Mouse (Mus musculus): Measurements from ENCODE around the gene Dusp16.

Dusp16 gene

DNA sequence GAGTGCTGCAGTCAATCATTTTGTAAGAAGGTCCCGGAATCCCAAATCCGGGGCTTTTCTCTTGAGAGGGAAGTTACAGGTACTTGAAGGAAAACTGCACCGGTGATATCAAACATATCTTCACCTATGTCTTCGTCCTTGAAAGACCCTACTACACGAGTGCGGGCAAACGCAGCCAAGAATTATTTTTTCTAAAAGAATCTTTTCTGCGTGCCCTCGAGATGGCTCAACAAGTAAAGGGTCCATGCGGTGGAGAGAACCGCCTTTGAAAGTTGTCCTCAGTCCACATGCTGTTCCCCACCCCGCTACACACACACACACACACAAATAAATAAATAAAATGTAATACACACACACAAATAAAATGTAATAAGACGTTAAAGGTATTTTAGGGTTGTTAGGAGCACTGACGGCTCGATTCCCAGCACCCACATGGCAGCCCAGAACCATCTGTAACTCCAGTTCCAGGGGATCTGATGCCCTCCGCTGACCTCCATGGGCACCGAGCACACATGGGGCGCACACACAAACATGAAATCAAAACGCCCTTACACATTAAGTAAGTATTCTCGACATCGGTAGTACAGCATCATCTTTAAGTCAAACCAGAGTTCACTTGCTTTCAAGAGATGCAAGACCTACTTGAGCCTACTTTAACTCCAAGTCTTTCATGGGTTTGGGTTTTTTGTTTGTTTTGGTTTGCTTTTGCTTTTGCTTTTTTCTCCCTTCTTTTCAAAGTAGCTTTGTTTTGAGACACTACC is 801 bp upstream of the Dusp16 start:
- DNase-seq (ENCODE audit: extremely low spot score, low read depth, low spot score), result no peak

DNA sequence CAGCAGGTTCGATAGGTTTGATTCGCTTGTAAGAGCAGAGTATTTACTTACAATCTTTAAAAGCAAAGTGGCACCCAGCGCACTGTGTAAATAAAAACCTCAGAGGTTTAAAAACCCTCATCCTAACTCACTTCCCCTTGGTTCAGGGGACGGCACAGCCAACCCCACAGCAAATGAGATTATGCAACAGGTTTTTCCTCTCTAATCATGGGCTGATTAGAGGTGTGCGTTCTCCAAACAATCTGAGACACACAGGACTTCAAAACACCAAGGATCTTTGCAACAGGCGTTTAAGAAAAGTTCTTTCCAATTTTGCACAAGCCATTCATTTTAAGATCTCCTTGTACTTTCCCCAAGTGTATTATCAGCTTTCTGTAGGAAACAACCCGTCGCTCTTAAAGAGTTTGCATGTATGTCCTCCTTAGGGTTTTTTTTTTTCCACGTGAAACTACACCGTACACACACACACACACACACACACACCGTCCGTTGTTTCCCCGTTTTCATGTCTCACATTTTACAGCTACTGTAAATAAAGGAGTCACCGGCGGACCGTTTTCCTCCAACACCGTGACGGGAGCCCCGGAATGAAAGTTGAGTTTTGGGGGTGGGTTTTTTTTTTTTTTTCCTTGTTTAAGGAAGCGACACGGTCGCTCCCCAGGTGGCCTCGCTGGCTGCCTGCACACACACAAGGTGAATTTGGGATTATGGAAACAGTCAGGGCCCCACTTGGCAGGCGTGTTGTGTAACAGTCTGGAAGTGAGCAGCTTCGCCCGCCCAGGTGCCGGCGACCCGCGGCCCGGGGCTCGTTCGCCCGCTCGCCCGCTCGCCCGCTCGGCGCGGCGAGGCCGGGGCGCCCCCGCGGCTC is 940 bp downstream of the Dusp16 start:
- DNase-seq (ENCODE audit: extremely low spot score, low read depth, low spot score), result no peak

DNA sequence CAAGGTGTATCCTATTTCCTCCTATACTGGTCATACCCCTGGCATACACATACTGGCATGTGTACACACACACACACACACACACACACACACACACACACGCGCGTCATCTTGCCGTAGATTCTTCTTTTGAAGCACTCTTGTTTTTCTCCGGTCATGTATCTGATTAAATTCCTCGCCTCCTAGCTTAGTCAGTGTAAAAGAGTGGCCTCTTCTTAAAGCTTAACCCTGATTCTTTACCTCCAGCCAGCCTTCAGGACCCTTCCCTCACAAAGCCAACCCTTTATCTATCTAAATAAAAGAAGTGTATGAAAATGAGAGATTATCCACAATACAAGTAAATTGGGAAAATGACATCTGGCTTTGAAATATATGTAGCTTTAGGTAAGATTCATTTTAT is 3.3 kb downstream of the Dusp16 start:
- no peak for DNase-seq (ENCODE audit: extremely low spot score, low read depth, low spot score)

DNA sequence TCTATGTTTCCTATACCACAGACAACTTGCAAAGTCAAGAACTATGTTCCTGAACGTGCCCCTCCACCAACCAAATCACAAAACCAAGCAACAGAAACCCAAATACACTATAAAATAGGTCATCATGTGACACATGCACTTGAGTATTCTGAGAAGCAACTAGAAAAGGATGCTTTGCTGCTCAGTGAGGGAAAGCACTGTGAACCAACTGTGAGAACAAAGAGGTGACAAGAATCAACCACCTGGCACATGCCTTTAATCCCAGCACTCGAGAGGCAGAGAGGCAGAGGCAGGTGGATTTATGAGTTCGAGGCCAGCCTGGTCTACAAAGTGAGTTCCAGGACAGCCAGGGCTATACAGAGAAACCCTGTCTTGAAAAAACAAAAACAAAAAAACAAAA is 6.0 kb downstream of the Dusp16 start:
- no peak for DNase-seq (ENCODE audit: extremely low spot score, low read depth, low spot score)

DNA sequence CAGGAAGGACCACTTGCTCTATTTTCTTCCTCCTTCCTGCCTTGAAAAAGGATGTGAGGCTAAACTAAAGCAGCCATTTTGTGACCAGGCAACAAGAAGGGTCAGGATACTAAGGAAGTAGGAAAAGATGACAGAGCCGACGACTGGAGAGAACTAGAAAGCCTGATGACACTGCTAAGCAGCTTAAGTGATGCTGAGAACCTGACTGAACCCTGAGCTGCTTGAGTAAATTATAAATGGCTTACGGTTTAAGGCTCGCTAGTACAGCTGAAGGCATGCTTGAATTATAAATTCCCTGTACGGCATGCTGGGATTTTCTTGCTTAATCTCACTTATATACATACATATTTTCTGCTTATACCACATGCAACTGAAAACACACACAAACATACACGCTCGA is 9.5 kb downstream of the Dusp16 start:
- no peak for DNase-seq (ENCODE audit: extremely low spot score, low read depth, low spot score)

DNA sequence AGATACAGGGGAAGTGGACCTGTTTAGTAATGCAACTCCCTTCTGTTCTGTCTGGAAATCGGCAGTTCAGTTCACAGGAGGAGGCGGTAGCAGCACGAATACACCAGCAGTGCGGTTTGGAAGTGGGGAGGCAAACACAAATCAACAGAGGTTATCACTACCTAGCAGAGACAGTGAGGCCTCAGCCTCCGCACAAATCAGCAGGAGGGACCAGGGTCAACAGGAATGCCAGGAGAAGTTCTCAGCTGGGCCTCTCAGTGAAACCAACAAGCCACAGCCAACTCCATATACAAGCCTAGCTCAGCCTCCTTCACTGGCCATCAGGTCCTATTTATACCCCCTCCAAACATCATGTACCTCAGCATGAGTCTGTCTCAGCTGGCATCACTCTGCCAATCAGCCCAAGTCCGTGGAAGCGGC is 10.9 kb downstream of the Dusp16 start:
- DNase-seq (ENCODE audit: extremely low spot score, low read depth, low spot score), result no peak

DNA sequence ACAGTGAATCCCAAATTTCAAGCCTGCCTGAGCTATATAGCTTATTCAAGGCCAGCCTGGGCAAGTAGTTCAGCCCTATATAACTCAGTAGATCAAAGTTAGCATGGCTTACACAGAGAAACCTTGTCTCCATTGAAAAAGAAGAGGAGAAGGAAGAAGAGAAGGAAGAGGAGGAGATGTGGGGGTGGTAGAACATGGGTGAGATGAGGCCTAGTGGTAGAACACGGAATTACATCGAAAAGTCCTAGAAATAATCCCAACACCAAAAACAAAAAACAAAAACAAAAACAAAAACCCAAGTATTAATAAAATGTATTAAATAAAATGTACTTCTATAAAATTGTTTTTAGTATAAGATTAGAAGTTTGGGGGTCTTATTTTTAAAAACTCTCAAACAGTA is 12.4 kb downstream of the Dusp16 start:
- DNase-seq (ENCODE audit: extremely low spot score, low read depth, low spot score), result no peak

DNA sequence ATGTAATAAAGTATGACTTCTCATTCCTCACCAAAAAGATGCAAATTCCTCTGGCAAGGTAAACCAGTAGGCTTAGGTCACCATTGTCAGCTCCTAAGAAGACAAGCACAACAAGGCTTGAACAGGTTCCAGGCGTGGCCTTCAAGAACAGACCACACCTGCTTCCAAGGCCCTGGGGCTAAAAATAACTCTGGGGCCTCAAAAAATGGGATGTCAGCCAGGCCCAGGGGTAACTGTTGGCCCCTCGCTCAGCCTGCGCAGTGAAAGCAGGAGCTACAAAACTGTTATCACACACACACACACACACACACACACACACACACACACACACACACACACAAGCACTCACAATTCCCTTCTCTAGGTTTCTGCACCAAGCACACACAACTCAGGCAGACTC is 18.5 kb downstream of the Dusp16 start:
- no peak for DNase-seq (ENCODE audit: extremely low spot score, low read depth, low spot score)

DNA sequence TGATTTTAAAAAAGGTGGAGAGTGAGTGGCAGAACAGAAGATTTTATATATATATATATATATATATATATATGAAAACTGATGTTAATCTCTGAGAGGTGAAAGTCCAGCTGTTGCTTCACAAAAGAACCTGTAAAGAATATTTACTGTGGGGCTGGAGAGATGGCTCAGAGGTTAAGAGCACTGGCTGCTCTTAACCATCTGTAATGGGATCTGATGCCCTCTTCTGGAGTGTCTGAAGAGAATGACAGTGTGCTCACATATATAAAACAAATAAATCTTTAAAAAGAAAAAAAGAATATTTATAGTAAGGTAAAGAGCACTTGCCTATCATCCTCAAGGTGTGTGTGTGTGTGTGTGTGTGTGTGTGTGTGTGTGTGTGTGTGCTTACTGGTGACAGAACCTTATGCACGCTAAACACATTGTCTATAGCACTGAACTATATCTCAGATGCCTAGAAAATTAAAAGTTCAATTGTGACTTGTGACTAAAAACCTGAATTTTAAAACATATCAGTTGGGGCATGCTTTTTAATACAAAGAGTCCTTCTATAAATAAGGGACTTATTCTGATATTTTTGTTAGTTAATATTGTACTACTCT is 19.0 kb downstream of the Dusp16 start:
- DNase-seq (ENCODE audit: extremely low spot score, low read depth, low spot score), result no peak

DNA sequence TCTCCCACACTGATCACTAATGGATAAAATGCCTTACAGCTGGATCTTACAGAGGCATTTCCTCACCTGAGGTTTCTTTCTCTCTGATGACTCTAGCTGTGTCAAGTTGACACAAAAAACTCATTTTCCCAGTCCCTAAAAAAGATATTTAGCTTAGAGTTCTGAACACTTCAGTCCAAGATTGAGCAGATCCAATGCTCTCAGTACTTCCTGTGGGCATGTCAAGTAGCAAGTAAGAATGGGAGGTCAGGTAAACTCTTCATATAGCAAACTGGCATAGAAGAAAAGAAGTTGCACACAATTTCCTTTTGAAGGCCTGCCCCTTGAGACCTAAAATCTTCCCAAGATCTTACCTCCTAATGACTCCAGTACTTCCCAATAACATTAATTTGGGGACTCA is 22.1 kb downstream of the Dusp16 start:
- no peak for DNase-seq (ENCODE audit: extremely low spot score, low read depth, low spot score)

DNA sequence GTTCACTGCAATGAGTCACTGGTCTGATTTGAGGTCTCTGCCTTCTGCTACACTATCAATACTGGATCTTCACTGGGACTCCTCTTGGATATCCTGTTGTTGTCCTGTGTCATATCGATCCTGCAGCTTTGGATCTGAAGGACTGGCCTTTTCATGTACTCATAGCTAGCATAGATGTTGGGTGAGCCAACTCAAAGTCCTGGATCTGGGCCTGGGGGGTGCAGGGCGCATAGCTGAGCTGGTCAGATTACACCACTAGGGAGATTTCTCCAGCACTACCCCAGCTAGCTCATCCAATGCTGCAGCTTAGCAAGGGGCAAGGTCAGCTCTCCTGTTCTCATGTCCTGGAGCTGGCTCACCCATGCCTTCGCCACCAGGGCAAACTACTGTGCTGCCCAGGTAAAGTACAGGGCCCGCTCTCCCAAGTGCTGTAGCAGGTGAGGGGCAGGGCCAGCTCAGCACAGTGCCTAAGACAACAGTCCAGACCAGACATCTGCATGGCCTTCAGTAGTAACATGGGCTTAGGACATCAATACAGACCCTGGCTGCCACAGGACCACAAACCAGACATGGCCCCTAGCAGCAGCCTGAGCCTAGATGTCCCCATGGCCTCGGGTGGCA is 27.9 kb downstream of the Dusp16 start:
- no peak for DNase-seq (ENCODE audit: extremely low spot score, low read depth, low spot score)

DNA sequence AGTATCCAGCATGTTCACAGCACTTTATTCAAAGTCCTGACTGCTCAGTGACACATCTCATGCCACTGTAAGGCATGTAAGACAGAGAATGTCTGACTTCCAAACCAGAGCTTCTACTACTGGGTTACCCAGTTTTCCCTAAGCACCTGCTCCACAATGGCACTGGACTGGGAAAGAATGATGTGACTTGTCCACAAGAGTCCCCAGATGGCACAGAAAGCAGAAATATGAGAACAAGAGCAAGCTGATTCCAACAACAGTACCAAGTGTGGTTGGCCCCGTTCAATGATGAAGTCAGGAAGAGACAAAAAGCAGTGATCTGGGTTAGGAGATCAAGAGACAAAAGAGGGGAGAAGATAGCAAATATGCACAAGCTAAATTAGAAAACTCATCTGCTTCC is 29.0 kb downstream of the Dusp16 start:
- no peak for DNase-seq (ENCODE audit: extremely low spot score, low read depth, low spot score)

DNA sequence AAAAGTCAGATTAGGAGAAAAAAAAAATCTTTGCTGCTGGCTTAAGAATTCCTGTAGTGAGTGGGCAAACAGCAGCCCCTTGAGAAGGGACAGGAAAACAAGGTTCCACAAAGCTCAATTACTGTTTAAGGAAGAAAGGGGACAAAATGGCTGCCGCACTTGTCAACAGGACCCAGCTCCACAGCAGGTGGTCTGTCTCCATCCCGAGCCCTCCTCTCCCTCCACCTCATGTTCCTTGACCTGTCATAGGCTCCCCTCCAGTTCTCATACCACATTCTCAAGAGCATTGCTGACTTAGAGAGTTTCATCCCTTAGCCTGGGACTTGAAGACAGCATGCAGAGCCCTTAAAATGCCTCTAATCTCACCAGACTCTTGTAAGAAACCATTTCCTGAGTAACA is 30.6 kb downstream of the Dusp16 start:
- DNase-seq (ENCODE audit: extremely low spot score, low read depth, low spot score), result no peak

DNA sequence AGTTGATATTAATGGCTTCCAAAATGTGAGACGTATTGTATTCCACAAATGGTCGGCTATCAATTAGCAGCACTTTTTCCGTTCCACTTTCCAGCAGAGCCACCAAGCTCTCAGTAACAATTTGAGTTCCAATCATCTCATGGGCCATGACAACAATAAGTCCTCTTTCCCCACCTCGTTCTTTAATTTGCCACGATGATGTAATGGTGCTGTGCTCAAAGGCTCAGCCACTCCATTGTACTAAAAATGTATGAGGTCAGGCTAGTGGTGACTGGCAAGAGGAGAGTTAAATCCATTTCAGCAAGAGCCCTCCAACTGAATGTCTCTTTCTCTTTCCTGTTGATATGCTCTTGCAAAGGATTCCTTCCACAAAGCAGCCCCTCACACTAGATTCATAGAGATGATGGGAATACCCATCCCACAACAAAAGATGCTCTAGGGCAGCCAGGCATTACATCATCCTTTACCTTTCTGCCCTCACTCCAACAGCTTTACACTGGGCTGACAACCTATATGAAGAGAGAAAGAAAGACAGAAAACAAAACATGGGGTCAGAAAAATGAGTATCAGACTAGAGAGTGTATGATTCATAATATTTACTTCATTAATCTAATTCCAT is 31.4 kb downstream of the Dusp16 start:
- DNase-seq (ENCODE audit: extremely low spot score, low read depth, low spot score), result no peak

DNA sequence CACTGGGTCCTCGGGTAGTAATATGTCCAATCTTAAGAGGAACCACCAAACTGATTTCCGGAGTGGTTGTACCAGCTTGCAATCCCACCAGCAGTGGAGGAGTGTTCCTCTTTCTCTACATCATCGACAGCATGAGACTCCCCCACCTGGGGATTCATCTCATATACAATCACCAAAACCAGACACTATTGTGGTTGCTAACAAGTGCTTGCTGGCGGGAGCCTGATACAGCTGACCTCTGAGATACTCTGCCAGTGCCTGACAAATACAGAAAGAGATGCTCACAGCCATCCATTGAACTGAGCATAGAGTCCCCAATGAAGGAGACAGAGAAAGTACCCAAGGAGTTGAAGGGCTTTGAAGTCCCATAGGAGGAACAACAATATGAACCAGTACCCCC is 36.4 kb downstream of the Dusp16 start:
- no peak for DNase-seq (ENCODE audit: extremely low spot score, low read depth, low spot score)

DNA sequence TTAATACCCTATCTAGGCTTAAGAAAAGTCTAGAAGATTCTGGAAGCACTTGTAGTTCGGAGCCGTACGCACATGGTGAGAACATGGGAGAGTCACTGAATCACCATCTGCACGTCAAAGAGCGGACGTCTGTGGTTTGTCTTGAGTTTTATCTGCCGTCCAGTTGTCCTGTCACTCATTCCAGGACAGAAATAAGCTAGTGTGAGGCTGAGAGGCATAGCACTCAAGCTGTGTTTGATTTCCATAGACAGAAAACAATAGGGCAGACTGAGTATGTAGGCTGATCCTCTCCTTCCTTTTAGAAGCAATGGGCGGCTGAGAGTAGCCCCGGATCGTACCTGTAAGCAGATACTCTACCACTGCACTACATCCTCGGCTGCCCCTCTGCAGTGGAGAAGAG is 38.6 kb downstream of the Dusp16 start:
- DNase-seq (ENCODE audit: extremely low spot score, low read depth, low spot score), result no peak

DNA sequence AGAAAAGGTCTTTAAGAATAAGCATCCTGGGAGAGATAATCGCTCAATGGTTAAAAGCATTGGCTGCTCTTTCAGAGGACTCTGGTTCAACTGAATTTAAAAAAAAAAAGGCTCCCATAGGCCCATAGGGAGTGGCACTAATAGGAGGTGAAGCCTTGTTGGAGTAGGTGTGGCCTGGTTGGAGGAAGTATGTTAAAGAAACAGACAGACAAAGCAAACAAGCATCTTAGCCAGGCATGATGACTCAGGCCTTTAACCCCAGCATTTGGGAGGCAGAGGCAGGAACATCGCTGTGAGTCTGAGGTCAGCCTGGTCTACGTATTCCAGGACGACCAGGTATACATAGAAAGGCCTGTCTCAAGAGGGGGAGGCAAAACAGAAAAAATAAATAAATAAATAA is 39.0 kb downstream of the Dusp16 start:
- DNase-seq (ENCODE audit: extremely low spot score, low read depth, low spot score), result no peak

DNA sequence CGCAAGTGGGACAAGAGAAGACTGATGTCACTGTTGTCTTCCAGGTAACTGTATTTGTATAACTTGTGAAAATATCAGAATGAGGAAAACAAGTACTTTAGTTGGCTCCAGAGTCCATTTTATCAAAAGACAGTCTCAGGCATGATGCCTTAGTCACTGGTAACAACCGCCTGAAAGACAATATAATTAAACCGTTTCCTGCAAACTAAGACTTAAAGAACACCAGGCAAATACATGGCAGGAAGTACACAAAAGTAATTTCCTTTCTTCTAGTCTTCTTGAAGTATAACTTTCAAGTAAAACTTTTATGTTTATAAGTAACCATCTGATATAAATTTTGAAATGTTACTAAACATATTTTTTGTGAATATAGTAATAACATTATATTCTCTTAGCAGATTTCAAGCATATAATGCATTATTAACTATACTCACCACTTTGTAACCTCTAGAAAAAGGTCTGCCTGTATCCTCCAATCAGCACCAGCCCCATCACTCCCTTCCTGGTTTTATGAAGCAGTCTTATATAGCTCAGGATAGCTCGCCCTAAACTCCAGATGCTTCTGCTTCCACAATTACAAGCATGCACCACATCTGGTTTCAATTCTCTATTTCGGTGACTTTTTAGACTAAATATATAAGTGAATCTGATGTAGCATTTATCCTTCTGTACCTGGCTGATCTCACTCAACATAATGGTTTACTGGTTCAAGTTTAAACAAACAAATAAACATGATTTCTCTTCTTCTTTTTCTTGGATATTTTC is 40.4 kb downstream of the Dusp16 start:
- DNase-seq (ENCODE audit: extremely low spot score, low read depth, low spot score), result no peak

DNA sequence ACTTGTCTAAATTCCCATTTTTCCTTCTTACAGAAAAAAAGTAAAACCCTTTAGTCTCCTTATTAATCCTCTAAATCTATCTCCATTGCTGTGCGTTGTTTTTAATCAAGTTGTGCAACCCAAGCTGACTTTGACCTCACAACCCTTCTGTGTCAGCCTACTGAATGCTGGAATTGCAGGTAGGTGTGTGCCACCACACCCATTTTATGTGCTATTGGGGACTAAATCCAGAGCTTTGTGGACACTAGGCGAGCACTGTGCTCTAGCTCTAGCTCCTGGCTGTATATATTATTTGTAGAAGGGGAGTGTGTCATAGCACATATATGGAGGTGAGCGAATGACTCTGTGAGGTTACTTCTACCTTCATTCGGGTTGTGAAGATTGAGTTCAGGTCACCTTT is 41.3 kb downstream of the Dusp16 start:
- no peak for DNase-seq (ENCODE audit: extremely low spot score, low read depth, low spot score)

DNA sequence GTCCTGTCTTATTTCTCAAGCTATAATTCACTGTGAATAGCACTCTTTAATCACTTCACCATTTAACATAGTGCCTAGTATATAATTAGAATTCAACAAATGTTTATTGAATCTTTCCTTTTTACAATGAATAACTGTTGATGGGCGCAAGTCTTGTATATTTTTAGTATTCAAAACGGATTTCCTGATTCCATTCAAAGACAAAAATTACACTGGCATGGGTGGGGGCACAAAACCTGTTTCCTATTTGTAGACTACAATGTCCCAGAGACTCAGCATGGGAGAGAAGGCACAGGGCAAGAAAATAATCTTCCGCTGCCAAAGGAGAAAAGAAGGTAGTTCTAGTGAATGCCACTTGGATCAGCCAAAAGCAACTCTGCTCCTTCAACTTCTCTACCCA is 44.3 kb downstream of the Dusp16 start:
- DNase-seq (ENCODE audit: extremely low spot score, low read depth, low spot score), result no peak

Data from hindlimb bud, embryonic 11.5 days (tissue).